Mouse (Mus musculus) midbrain, embryonic 11.5 days (tissue): ENCODE data around the gene Dcp1b. TPM values are rescaled to one million over a fixed set of nuclear protein-coding genes. Genes with fewer than 3 reads are reported as not detected.

Source experiments
- ATAC-seq: fragments of 200-750 bp; cut with Nextera tagmentation; 2 replicates; pipeline ENCODE4 v1.8.0; 2017; ENCODE audit warnings: moderate TSS enrichment, moderate library complexity; ENCODE audit not compliant: low FRiP score
- DNase-seq: peaks from one replicate; pipeline ENCODE4 v3.0.0; 2015; ENCODE audit warnings: low spot score; ENCODE audit errors: missing footprints
- H3K27ac ChIP-seq: fragments of 300-500 bp; sonication (generic); 2 replicates; pipeline ENCODE4 v1.5.1; 2014; ENCODE audit warnings: low read depth, low read length
- H3K27me3 ChIP-seq: fragments of 300-500 bp; sonication (generic); 2 replicates; pipeline ENCODE4 v1.6.1; 2014; ENCODE audit warnings: mild to moderate bottlenecking, low read length, moderate library complexity, mixed read lengths; ENCODE audit not compliant: control insufficient read depth, insufficient read depth
- H3K36me3 ChIP-seq: fragments of 300-500 bp; sonication (generic); 2 replicates; pipeline ENCODE4 v1.6.1; 2014; ENCODE audit warnings: mild to moderate bottlenecking, low read length, moderate library complexity, mixed read lengths; ENCODE audit not compliant: control insufficient read depth, insufficient read depth
- H3K4me1 ChIP-seq: fragments of 300-500 bp; sonication (generic); 2 replicates; pipeline ENCODE4 v1.6.1; 2014; ENCODE audit warnings: low read length; ENCODE audit not compliant: control insufficient read depth, insufficient read depth
- H3K4me2 ChIP-seq: fragments of 300-500 bp; sonication (generic); 2 replicates; pipeline ENCODE4 v1.6.1; 2014; ENCODE audit warnings: mild to moderate bottlenecking, moderate library complexity
- H3K4me3 ChIP-seq: fragments of 300-500 bp; sonication (generic); 2 replicates; pipeline ENCODE4 v1.5.1; 2014; ENCODE audit warnings: low read depth, low read length
- H3K9ac ChIP-seq: fragments of 300-500 bp; sonication (generic); 2 replicates; pipeline ENCODE4 v1.6.1; 2014; ENCODE audit warnings: low read length
- H3K9me3 ChIP-seq: fragments of 300-500 bp; sonication (generic); 2 replicates; pipeline ENCODE4 v1.6.1; 2016; ENCODE audit warnings: low read length; ENCODE audit not compliant: control insufficient read depth
- WGBS: fragments of 180-500 bp; shearing (Covaris S2); extraction: QIAGEN DNeasy Blood & Tissue Kit; methylation state at CpG from one replicate; pipeline ENCODE4 v1.1.7; 2014; 5-methylcytosine and 5-hydroxymethylcytosine counted together
- polyA plus RNA-seq: library from polyadenylated mRNA; unstranded; fragments of >200 nt; fragmentation: Nextera tagmentation; extraction: Ambion mirVana; gene quantifications from 2 replicates; pipeline ENCODE4 v1.2.1, GENCODE M21; 2014

The Dcp1b gene
- polyA plus RNA-seq, 1 experiment from 2014 or later = 9.9 TPM

DNA sequence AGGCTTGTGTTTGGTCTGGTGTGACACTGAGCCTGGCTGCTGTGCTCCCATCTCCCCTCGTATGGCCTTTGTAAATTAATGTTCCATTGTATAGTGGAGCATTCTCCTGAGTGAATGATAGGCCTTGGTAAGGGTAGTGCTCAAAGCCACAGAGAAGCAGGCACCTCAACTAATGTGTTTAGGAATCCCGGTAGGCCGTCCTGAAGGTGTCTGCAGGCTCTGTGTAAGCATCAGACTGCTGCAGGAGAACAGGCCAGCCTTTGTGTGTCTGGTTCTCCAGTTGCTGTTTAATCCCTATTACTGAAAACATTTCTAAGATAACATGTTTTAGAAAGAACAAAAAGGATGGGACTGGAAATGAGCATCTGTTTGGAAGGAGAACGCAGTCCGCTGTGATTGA is 43.5 kb downstream of the Dcp1b start:
- DNase-seq (no peak), ATAC-seq (no peak)
- H3K36me3 ChIP-seq = peaks cover 4% of the 10 kb centered on the region
- no peak overlapping the region for H3K4me2 ChIP-seq
- H3K27ac ChIP-seq = no peak overlapping the region
- H3K27me3 ChIP-seq = no peaks in the 10 kb centered on the region
- WGBS = 88% methylated on average over 5 of the region's 5 CpGs
- H3K9ac ChIP-seq = no peak overlapping the region
- H3K4me3 ChIP-seq = no peak overlapping the region
- H3K9me3 ChIP-seq = no peaks in the 10 kb centered on the region
- no peaks in the 10 kb centered on the region for H3K4me1 ChIP-seq

- ATAC-seq = no peak
- H3K9me3 ChIP-seq = no peaks in the 10 kb centered on the region
- H3K27me3 ChIP-seq = no peaks in the 10 kb centered on the region
- 77% methylated on average over 15 of the region's 15 CpGs for WGBS
- DNase-seq = no peak
- H3K4me2 ChIP-seq = no peak overlapping the region
- H3K4me3 ChIP-seq = no peak overlapping the region
- H3K9ac ChIP-seq = no peak overlapping the region
- H3K27ac ChIP-seq = no peak overlapping the region
- peaks cover 4% of the 10 kb centered on the region for H3K36me3 ChIP-seq
- no peaks in the 10 kb centered on the region for H3K4me1 ChIP-seq
Observed at GRCm38 (mm10) chr6:119219237-119219870, 44.3 kb downstream of the Dcp1b start.

GRCm38 (mm10) chr6:119220297-119220696 is 45.2 kb downstream of the Dcp1b start:
- H3K4me1 ChIP-seq = no peaks in the 10 kb centered on the region
- H3K9me3 ChIP-seq = no peaks in the 10 kb centered on the region
- H3K27me3 ChIP-seq = no peaks in the 10 kb centered on the region
- 0 out of 2 replicates have a peak, but pooled peaks have one; percentile 48 for ATAC-seq
- no peaks in the 10 kb centered on the region; the same call in 1 of the 2 replicates for H3K36me3 ChIP-seq
- no peak overlapping the region for H3K27ac ChIP-seq
- WGBS = 56% methylated on average over 10 of the region's 10 CpGs
- no peak overlapping the region for H3K4me2 ChIP-seq
- peak; percentile 94 for DNase-seq
- H3K9ac ChIP-seq = no peak overlapping the region
- H3K4me3 ChIP-seq = no peak overlapping the region

DNA sequence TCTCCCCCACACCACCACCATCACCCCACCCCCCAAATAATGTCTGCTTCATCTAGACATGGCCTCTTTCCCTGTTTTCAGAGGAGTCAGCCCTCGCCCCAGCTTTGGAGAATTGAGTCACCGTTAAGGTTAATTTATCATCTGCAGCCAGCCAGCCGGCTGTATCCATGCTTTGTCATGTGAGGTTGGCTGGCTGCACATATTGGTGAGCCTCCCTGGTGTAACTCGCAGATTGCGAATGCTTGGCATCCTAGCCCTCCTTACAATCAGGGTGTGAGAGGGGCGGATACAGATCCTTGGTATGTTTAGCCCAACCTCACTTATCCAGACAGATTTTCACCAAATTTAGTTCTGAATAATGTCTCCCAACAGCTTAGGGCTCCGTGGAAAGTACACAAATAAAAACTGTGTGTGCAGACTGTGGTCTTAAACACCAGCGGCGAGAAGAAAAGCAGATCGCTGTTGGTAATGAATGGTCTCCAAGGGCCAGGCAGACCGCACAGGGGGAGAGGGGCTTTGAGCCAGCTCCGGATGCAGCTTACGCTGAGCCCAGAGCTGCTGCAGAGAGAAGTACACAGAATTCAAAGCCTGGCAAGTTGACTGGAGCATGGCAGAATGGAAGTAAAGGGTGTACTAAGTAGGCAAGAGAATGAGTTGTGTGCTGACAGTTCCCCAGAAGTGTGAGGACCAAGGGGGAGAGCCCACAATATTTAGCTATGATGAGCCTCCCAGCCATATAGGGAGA is 49.6 kb downstream of the Dcp1b start:
- no peak overlapping the region for H3K4me2 ChIP-seq
- no peaks in the 10 kb centered on the region for H3K4me1 ChIP-seq
- ATAC-seq (no peak), DNase-seq (no peak)
- H3K27ac ChIP-seq = no peak overlapping the region
- H3K27me3 ChIP-seq = no peaks in the 10 kb centered on the region
- no peaks in the 10 kb centered on the region for H3K9me3 ChIP-seq
- 74% methylated on average over 13 of the region's 13 CpGs for WGBS
- no peaks in the 10 kb centered on the region for H3K36me3 ChIP-seq
- no peak overlapping the region for H3K9ac ChIP-seq
- H3K4me3 ChIP-seq = no peak overlapping the region

DNA sequence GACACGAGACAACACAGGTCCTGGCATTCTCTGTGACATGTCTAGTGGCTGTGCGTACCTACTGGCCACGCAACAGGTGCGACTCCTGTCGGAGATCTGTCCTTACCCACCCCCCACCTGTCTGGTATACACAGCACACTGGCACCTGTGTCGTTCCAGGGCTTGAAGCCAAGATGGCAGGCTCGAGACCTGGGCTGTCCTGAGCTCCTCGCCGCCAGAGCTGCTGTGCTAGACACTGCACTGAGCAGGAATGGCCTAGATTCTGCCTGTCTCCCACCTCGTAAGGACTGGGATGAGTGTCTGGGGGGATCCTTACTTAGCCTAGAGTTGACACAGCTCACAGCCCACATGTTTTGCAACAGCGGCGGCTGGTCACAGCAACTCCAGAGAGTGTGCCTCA is 50.2 kb downstream of the Dcp1b start:
- Histone ChIP-seq H3K27me3 (no peaks in the 10 kb centered on the region), H3K4me2 (no peak overlapping the region), H3K36me3 (no peaks in the 10 kb centered on the region), H3K27ac (no peak overlapping the region), H3K9ac (no peak overlapping the region), H3K9me3 (no peaks in the 10 kb centered on the region), H3K4me3 (no peak overlapping the region), H3K4me1 (no peaks in the 10 kb centered on the region)
- WGBS = 86% methylated on average over 12 of the region's 12 CpGs
- DNase-seq (peak; percentile 23), ATAC-seq (no peak)

GRCm38 (mm10) chr6:119225731-119226130 is 50.7 kb downstream of the Dcp1b start:
- no peaks in the 10 kb centered on the region for H3K36me3 ChIP-seq
- H3K27ac ChIP-seq = no peak overlapping the region
- no peaks in the 10 kb centered on the region for H3K4me1 ChIP-seq
- no peak overlapping the region for H3K4me2 ChIP-seq
- peak; percentile 72 for DNase-seq
- 92% methylated on average over 6 of the region's 6 CpGs for WGBS
- no peak overlapping the region for H3K4me3 ChIP-seq
- no peaks in the 10 kb centered on the region for H3K27me3 ChIP-seq
- H3K9ac ChIP-seq = no peak overlapping the region
- H3K9me3 ChIP-seq = no peaks in the 10 kb centered on the region
- no peak for ATAC-seq

DNA sequence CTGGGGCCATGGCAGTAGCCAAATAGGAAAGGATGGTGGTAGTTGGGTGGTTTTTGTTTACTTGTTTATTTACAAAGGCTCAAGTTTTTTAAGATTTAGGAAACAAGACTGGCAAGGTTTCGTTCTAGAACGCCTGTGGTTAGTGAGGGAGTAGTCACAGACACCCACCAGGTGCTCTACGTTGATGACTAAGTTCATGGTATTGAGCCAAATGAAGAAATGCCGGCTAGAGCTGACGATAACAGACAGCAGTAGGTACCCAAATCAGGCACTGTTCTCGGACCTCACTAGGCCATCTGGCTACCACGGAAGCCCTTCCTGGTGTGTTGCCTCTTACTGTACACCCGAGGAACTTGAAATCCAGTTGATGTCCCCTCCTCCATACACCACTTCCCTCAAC is 51.9 kb downstream of the Dcp1b start:
- H3K4me1 ChIP-seq = no peaks in the 10 kb centered on the region
- ATAC-seq = no peak
- no peaks in the 10 kb centered on the region for H3K36me3 ChIP-seq
- WGBS = 95% methylated on average over 8 of the region's 8 CpGs
- no peak overlapping the region for H3K9ac ChIP-seq
- H3K4me2 ChIP-seq = no peak overlapping the region
- DNase-seq = peak; percentile 73
- no peak overlapping the region for H3K4me3 ChIP-seq
- H3K27ac ChIP-seq = no peak overlapping the region
- no peaks in the 10 kb centered on the region for H3K9me3 ChIP-seq
- H3K27me3 ChIP-seq = no peaks in the 10 kb centered on the region

GRCm38 (mm10) chr6:119228861-119229603 is 54.0 kb downstream of the Dcp1b start:
- ATAC-seq (no peak), DNase-seq (peak; percentile 41)
- Histone ChIP-seq H3K4me3 (no peak overlapping the region), H3K27me3 (no peaks in the 10 kb centered on the region), H3K4me2 (no peak overlapping the region), H3K27ac (no peak overlapping the region), H3K4me1 (no peaks in the 10 kb centered on the region), H3K9me3 (no peaks in the 10 kb centered on the region), H3K36me3 (no peaks in the 10 kb centered on the region), H3K9ac (no peak overlapping the region)
- WGBS = 85% methylated on average over 11 of the region's 11 CpGs

DNA sequence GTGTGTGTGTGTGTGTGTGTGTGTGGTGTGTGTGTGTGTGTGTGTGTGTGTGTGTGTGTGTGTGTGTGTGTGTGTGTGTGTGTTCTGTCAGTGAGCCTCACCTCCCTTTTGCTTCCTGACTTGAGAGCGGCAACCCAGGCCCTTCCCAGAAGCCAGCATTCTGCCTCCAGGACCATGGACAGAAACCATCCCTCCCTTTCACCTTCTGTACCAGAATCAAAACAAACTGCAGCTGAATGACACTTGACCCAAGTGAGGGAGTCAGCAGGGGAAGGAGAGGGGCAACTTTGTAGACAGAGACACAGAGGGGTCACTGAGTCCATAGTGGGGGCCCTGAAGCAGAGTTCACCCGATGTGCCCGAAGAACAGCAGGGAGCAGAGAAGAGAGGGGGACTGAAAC is 58.0 kb downstream of the Dcp1b start:
- Histone ChIP-seq H3K4me3 (no peak overlapping the region), H3K36me3 (no peaks in the 10 kb centered on the region), H3K27ac (no peak overlapping the region), H3K4me2 (no peak overlapping the region), H3K9me3 (no peaks in the 10 kb centered on the region), H3K4me1 (no peaks in the 10 kb centered on the region), H3K27me3 (no peaks in the 10 kb centered on the region), H3K9ac (no peak overlapping the region)
- ATAC-seq (no peak), DNase-seq (no peak)
- 53% methylated on average over 3 of the region's 3 CpGs for WGBS
